Mouse (Mus musculus) neural tube, embryonic 14.5 days (tissue): ENCODE results near the gene Avp. TPM values are rescaled to one million over a fixed set of nuclear protein-coding genes. Genes with fewer than 3 reads are reported as not detected.

Experiments
- ATAC-seq: fragments of 200-750 bp; cut with Nextera tagmentation; 2 replicates; pipeline ENCODE4 v1.8.0; 2017; ENCODE audit warnings: low read depth, mild to moderate bottlenecking, moderate TSS enrichment, moderate library complexity
- H3K27ac ChIP-seq: fragments of 300-500 bp; sonication (generic); 2 replicates; pipeline ENCODE4 v1.5.1; 2014; ENCODE audit warnings: low read depth, mild to moderate bottlenecking, control low read depth, low read length, moderate library complexity, mixed read lengths
- H3K27me3 ChIP-seq: fragments of 300-500 bp; sonication (generic); 2 replicates; pipeline ENCODE4 v1.6.1; 2014; ENCODE audit warnings: low read length; ENCODE audit not compliant: control insufficient read depth, insufficient read depth
- H3K36me3 ChIP-seq: fragments of 300-500 bp; sonication (generic); 2 replicates; pipeline ENCODE4 v1.6.1; 2014; ENCODE audit warnings: low read length, mixed read lengths; ENCODE audit not compliant: control insufficient read depth, insufficient read depth
- H3K4me1 ChIP-seq: fragments of 300-500 bp; sonication (generic); 2 replicates; pipeline ENCODE4 v1.6.1; 2014; ENCODE audit warnings: low read length; ENCODE audit not compliant: control insufficient read depth, insufficient read depth
- H3K4me2 ChIP-seq: fragments of 300-500 bp; sonication (generic); 2 replicates; pipeline ENCODE4 v1.6.1; 2014; ENCODE audit warnings: mild to moderate bottlenecking, low read depth, low read length, control low read depth
- H3K4me3 ChIP-seq: fragments of 300-500 bp; sonication (generic); 2 replicates; pipeline ENCODE4 v1.5.1; 2014; ENCODE audit warnings: low read depth, low read length, control low read depth, mixed read lengths
- H3K9ac ChIP-seq: fragments of 300-500 bp; sonication (generic); replicated peaks from 2 replicates; pipeline ENCODE4 v1.6.1; 2014; ENCODE audit warnings: low read depth, mild to moderate bottlenecking, control low read depth, low read length, mixed read lengths
- H3K9me3 ChIP-seq: fragments of 300-500 bp; sonication (generic); 2 replicates; pipeline ENCODE4 v1.6.1; 2016; ENCODE audit warnings: low read length; ENCODE audit not compliant: control insufficient read depth
- WGBS: fragments of 180-500 bp; shearing (Covaris S2); extraction: QIAGEN DNeasy Blood & Tissue Kit; methylation state at CpG from one replicate; pipeline ENCODE4 v1.1.7; 2014; 5-methylcytosine and 5-hydroxymethylcytosine counted together
- polyA plus RNA-seq: library from polyadenylated mRNA; unstranded; fragments of >200 nt; fragmentation: Nextera tagmentation; extraction: Ambion mirVana; gene quantifications from 2 replicates; pipeline ENCODE4 v1.2.1, GENCODE M21; 2014

The Avp gene
- 0.39 and 0.68 TPM in 2 replicates for polyA plus RNA-seq

DNA sequence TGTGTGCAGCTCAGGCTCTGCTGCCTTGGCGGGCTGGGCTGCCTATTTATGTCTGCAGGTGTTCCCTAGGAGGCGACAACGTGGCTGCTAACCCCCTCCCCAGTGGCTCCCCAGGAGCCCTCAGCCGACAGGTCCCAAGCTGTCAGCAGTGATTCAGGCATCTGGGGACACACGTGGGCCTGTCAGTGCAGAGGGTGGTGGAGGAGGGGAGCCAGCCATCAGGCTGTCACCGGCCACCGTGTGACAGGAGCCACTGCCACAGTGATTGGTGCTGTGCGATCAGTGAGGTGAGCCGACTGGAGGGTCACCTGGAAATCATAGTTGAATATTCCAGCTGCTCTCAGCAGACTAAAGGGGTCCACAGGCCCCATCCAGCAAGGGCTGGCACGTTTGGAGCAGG lies at the start of gene Avp:
Avp (minus strand) TSS at position 3 of the 400 bp plus-strand sequence.
- no peak for ATAC-seq
- 0 out of 2 replicates have a peak, but pooled peaks cover 2% of the 10 kb centered on the region for H3K4me1 ChIP-seq
- H3K9me3 ChIP-seq: no peaks in the 10 kb centered on the region
- no peak within 1 kb of the TSS for H3K4me3 ChIP-seq
- no peaks in the 10 kb centered on the region for H3K36me3 ChIP-seq
- 33% methylated on average over 10 of the region's 10 CpGs for WGBS
- no peak within 1 kb of the TSS for H3K27ac ChIP-seq
- H3K9ac ChIP-seq: no peak within 1 kb of the TSS
- peaks cover 30% of the 10 kb centered on the region for H3K27me3 ChIP-seq
- no peak within 1 kb of the TSS for H3K4me2 ChIP-seq

DNA sequence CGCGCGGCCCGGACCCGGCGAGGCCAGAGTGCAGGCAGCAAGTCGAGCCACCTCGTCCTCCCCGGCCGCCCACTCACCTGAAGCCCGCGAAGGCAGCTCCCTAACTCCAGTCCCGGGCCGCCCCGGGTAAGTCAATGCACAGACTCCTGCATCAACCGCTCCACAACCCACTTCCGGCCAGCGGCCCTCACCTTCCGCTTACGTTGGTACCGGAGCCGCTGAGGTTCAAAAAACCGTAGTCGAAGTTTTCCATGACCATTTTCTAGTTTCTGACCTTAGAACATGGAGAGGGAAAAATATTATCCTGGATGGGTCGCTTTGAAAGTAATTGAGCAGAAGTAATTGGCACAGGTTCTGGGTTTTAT lies 47.5 kb upstream of the Avp start, which contains the start of the genes Fastkd5 and Ubox5:
Fastkd5 (minus strand) TSS at position 189 of the 365 bp plus-strand sequence.
Ubox5 (minus strand) TSS at position 200 of the 365 bp plus-strand sequence.
- no peaks in the 10 kb centered on the region for H3K9me3 ChIP-seq
- H3K36me3 ChIP-seq: peaks cover 7% of the 10 kb centered on the region
- peak within 1 kb of the TSS; percentile 98 for H3K4me3 ChIP-seq
- H3K4me1 ChIP-seq: peaks cover 8% of the 10 kb centered on the region; the same call in 1 of the 2 replicates
- peak; percentile 89 for ATAC-seq
- peak within 1 kb of the TSS; percentile 87 for H3K4me2 ChIP-seq
- H3K27me3 ChIP-seq: peaks cover 11% of the 10 kb centered on the region
- WGBS: under 1% methylated on average over 25 of the region's 25 CpGs
- peak within 1 kb of the TSS; percentile 90 for H3K9ac ChIP-seq
- H3K27ac ChIP-seq: peak within 1 kb of the TSS; percentile 60

DNA sequence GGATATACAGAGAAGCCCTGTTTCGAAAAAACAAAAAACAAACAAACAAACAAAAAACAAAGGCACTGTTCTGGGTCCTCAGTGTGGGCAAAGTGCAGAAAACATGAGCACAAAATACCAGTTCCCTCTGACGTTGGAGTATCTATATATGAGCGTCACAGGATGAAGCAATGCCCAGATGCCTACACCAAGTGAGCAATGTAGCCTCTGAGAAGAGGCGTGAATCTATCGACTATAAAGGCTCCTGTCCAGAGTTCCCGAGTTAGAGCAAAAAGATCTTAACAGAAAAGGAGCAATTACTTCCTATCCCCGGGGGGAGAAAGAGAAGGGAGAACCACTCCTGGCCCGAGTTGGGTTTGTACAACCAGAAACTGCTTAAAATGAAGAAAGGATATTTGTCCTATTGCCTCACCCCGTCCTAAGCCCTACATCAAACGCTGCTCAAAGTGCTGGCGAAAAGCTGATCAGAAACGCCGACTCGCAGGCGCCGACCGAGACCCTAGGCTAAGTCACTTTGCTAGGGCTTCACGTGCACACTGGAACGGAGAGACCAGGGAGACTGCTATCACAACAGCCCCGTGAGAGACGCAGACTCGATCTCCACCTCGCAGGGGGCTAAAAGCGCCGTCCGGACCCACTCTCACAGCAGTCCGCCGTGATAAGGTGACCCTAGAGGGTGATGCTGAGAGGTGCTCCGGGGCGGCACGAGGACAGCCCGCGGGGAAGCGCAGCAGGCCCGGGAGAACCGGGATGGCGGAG lies 46.9 kb upstream of the Avp start:
- Histone ChIP-seq H3K4me1 (0 out of 2 replicates have a peak, but pooled peaks cover 7% of the 10 kb centered on the region), H3K9ac (peak overlapping the region; percentile 90), H3K27ac (peak overlapping the region; percentile 60), H3K9me3 (no peaks in the 10 kb centered on the region), H3K4me2 (peak overlapping the region; percentile 87), H3K4me3 (peak overlapping the region; percentile 98), H3K36me3 (peaks cover 10% of the 10 kb centered on the region), H3K27me3 (peaks cover 7% of the 10 kb centered on the region)
- ATAC-seq: peak; percentile 58
- WGBS: 2% methylated on average over 34 of the region's 37 CpGs

DNA sequence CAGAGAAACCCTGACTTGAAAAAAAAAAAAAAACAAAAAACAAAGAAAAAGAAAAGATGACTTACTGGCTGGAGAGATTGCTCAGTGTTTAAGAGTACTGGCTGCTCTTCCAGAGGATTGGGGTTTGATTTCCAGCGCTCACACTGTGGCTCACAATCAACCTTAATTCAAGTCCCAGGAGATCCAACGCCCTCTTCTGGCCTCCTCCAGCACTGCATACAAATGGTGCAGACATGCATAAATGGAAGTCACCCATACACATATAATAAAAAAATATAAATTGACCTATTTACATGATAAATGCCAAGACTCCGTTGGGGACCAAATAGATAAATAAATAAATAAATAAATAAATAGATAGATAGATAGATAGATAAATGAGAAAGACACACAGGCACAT lies 46.1 kb upstream of the Avp start:
- Histone ChIP-seq H3K27ac (no peak overlapping the region), H3K4me3 (peak overlapping the region; percentile 98; the same call in 1 of the 2 replicates), H3K4me1 (0 out of 2 replicates have a peak, but pooled peaks cover 7% of the 10 kb centered on the region), H3K9ac (no peak overlapping the region), H3K27me3 (no peaks in the 10 kb centered on the region), H3K4me2 (peak overlapping the region; percentile 87; the same call in 1 of the 2 replicates), H3K9me3 (no peaks in the 10 kb centered on the region), H3K36me3 (peaks cover 10% of the 10 kb centered on the region)
- ATAC-seq: no peak
- WGBS: 59% methylated on average over 3 of the region's 3 CpGs

DNA sequence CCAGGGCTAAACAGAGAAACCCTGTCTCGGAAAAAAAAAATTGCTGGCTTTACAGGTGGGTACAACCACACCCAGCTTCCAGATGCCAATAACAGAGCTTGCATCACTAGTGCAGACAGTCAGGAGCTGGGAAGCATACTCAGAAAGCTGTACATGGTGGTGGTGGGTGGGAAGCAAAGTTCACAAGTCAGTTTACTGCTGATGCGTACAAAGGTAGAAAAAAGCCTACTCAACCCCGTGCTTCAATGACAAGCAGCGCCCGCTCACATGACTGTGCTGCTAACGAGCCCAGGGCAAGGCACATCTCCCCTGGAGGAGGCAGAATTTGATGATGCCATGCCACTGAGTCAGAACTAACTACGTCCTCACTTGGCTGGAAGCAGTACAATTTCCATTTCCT lies 36.6 kb upstream of the Avp start:
- H3K27me3 ChIP-seq: no peaks in the 10 kb centered on the region
- no peaks in the 10 kb centered on the region for H3K4me1 ChIP-seq
- no peak overlapping the region for H3K9ac ChIP-seq
- no peak overlapping the region for H3K4me3 ChIP-seq
- H3K36me3 ChIP-seq: peaks cover 22% of the 10 kb centered on the region
- H3K4me2 ChIP-seq: no peak overlapping the region
- ATAC-seq: no peak
- H3K9me3 ChIP-seq: no peaks in the 10 kb centered on the region
- 95% methylated on average over 7 of the region's 7 CpGs for WGBS
- no peak overlapping the region for H3K27ac ChIP-seq

DNA sequence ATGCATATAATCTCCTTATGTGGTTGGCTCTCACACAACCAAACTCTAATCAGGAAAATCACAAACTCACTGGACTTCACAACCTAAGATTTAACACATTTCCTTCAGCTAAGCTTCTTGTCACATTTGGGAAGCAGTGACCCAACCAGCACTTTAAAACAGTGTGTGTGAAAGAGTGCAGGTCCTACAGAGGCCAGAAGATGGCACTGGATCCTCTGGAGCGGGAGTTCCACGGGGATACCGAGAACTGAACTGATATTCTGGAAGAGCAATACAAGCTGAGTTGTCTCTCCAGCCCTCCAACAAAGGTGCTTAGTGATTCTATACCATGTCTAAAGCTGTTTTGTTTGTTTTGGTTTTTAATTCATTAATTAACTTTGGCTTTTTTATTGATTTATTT lies 30.7 kb upstream of the Avp start:
- Histone ChIP-seq H3K4me1 (no peaks in the 10 kb centered on the region), H3K4me3 (no peak overlapping the region), H3K4me2 (no peak overlapping the region), H3K9ac (no peak overlapping the region), H3K27me3 (no peaks in the 10 kb centered on the region), H3K27ac (no peak overlapping the region), H3K9me3 (no peaks in the 10 kb centered on the region), H3K36me3 (peaks cover 24% of the 10 kb centered on the region)
- WGBS: 68% methylated on average over 3 of the region's 3 CpGs
- no peak for ATAC-seq

DNA sequence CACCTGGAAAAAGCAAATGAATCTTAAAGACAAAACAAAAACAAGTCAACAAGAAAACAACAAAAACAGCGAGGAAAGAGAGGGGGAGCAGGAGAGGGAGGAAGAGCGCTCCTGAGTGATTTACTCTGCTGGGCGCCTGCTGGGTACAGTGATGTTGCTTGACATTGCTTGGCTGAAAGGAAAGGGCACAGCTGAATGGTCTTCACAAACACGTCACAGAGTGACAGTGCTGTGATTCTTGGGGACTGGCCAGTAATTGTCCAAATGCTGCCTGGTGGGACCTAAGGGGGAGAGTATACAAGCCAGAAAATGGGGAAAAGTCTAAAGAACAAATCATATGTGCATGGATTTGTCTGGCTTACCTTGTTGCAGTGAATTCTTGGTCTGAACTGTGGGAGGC lies 19.8 kb upstream of the Avp start:
- H3K27me3 ChIP-seq: no peaks in the 10 kb centered on the region
- no peak overlapping the region for H3K9ac ChIP-seq
- no peak for ATAC-seq
- no peaks in the 10 kb centered on the region for H3K4me1 ChIP-seq
- 80% methylated on average over 4 of the region's 4 CpGs for WGBS
- peaks cover 26% of the 10 kb centered on the region for H3K36me3 ChIP-seq
- no peak overlapping the region for H3K4me2 ChIP-seq
- no peaks in the 10 kb centered on the region for H3K9me3 ChIP-seq
- no peak overlapping the region for H3K27ac ChIP-seq
- H3K4me3 ChIP-seq: no peak overlapping the region

DNA sequence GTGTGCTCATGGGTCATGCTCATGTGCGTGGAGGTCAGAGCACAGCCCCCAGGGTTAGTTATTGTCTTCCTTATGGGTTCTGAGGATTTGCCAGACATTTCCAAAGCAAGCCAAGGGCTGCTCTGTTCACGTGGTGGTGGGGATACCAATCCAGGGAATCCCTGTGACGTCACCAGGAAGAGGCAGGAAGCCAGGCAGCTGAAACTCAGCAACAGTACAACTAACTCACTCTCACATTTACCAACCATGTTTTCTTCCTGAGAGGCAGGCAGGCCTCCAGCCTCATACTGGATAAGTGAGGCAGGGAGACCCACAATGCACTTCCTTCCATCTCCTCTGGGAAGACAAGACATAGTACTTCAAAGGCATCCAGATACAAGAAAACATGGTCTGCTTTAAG lies 16.0 kb upstream of the Avp start:
- H3K4me3 ChIP-seq: no peak overlapping the region
- ATAC-seq: no peak
- peaks cover 24% of the 10 kb centered on the region for H3K36me3 ChIP-seq
- 69% methylated on average over 3 of the region's 3 CpGs for WGBS
- H3K4me2 ChIP-seq: no peak overlapping the region
- no peaks in the 10 kb centered on the region for H3K27me3 ChIP-seq
- no peak overlapping the region for H3K27ac ChIP-seq
- H3K9ac ChIP-seq: no peak overlapping the region
- H3K9me3 ChIP-seq: no peaks in the 10 kb centered on the region
- no peaks in the 10 kb centered on the region for H3K4me1 ChIP-seq

DNA sequence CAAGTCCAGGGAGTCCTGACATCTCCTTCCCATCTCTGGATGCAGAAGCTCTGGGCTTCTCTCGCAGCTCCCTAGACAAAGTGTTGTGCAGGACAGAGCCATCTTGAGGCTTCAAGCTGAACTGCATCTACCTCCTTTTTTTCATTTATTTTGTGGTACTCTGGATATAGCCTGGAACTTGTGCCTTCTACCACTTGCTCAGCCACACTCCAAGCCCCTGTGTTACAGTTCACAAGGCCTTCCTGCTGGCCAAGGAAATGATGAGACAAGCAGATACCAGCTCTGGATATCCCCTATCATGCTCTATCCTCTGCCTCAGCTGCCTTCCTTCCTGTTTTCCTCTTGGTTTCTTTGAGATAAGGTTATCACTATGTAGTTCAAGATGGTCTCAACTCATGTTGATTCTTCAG lies 15.3 kb upstream of the Avp start:
- Histone ChIP-seq H3K36me3 (peaks cover 20% of the 10 kb centered on the region), H3K4me1 (no peaks in the 10 kb centered on the region), H3K9ac (no peak overlapping the region), H3K9me3 (no peaks in the 10 kb centered on the region), H3K4me3 (no peak overlapping the region), H3K27ac (no peak overlapping the region), H3K4me2 (no peak overlapping the region), H3K27me3 (no peaks in the 10 kb centered on the region)
- ATAC-seq: peak; percentile 71; the same call in 1 of the 2 replicates
- 16% methylated on average over 1 of the region's 1 CpGs for WGBS
